Mouse (Mus musculus): ENCODE data around the gene Cit. TPM values are rescaled to one million over a fixed set of nuclear protein-coding genes. Genes with fewer than 3 reads are reported as not detected.
A peak's percentile ranks its signal among the peaks of the same experiment; 100 is the strongest.

The Cit gene
- total RNA-seq, 2 experiments from 2014 or later = 7.8 to 11.4 TPM

DNA sequence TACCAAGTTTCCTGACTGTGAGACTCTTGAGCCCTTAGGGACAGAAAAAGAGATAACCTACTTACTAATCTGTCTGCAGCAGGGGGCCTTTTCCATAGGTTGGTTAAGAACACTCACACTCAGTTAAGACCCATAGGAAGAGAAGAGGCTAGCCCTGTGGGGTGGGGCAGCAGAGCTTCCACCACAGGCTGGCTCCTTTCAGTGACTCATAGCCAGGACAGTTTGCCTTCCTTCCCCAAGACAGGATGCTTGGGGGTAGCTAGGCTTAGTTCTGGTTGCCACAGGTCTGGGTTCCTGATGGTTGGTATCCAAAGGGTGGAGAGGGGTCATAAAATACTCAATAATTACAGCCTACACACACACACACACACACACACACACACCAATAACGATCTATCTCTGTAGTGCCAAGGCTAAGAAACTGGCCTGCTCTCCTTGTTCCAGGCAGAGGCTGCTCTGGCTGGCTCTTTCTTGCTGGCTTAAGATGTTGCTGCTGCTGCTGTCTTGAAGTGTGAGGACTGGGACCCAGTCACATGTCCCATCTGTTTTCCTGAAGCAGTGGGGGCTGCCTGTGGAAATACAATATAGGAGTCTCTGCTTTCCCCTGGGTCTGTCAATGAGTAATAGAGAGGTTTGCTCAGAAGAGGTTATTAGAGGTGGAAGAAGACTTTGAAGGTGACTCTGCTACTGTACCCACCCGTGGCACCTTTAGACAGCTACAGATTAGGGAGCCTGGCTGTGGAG, 165.0 kb downstream of the Cit start:
- no peak for DNase-seq

DNA sequence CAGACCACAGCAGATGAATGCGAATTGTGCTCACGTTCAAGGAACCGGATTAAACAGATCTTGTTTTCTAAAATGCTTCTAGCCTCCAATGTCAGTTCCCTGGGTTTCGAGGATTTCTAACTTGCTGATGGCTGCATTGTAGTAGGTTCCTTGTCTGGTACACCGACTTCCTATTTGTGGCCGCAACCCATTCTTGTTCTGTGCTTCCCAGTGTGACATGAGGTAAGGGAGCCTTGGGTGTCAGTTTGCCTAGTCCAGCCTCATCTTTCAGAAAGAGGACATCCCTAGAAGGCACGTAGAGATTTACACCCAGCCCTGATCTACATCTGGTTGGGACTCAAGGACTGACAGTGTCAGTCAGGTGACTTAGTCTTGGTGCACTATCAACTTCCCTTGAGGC, 166.6 kb downstream of the Cit start:
- no peak for DNase-seq

DNA sequence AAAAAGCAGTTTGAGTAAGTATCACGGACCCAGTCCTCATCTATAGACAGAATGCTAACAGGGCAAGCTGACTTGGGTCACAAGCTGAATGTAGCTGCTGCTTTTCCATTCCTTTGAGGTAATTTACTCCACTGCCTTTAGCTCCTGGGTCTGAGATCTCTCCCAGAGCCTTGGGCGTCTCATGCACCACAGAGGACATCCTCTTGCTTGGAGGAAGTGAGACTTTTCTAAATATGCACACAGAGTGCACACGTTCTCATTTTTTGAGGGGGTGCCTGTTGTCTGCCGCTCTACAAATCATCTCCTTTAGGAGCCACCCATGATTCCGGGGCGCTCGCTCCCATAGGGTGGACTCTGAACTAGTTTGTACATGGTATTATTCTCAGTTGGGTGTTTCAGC, 167.4 kb downstream of the Cit start:
- DNase-seq = no peak

DNA sequence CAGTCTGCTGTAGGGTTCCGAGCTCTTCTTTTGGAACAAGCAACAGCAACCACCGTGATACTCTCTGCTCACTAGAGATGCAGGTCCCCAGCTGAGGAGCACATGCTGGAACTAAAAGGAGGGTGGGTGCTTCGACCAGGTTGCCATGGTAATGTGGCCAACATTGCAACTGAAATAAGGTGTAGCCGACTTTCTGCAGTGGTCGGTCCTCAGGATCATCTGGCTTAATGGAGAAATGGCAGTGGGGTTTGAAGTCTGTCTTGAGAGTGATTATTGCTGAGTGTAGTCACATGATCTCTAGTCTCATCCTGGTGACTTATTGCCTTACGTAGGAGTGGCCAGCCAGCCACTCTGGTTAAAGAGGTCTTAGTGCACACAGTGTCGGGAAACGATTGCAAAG, 168.7 kb downstream of the Cit start:
- no peak for DNase-seq

DNA sequence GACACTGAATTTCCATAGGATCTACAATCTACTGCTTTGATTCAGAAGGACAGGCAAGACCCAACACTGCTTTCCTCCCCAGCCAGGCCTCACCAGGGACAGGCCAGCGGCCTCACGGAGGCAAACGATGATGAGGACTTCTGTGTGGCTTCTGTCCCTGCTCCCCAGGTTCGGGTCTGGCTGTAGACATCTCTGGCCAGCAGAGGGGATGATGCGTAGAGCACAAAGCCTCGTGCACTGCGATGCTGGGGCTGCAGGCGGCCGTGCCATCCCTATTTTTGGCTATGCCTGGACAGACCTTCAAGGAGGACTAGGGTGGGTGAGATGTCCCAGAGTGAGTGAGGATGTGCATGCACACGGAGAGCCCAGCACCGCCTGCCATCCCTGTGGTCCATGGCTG, 169.2 kb downstream of the Cit start:
- no peak for DNase-seq

DNA sequence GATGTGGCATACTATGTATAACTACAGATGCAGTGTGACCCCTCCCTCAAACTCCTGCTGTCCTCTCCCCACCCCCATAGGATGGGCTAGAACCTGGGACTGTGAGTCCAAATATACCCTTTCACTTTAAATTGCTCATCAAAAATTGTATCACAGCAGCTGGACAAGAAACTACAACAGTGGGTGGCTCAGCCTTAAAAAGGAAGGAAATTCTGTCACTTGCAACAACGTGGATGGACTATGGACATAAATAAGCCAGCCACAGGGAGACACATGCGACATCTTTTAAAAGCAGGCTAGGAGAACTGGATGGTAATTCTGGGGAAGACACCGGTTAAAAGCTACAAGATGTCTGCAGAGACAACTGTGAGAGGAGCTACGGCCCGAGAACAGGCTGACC, 171.5 kb downstream of the Cit start:
- no peak for DNase-seq

DNA sequence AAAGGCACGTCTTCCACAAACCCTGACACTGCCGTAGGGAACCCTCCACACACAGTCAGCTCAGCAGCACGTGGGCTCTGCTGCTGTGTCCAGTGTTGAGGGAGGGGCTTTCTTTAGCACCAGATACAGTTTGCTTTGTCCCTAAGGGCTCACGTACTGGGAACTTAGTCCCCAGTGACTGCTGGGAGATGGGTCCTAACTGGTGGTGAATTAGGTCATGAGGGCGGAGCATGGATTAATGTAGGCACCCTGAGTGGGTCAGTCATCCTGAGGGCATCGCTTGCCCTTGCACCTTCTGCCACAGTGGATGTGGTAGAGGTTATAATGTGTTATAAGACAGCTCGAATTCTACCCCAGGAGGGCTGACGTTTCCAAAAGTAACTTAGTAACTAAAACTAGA, 172.3 kb downstream of the Cit start:
- no peak for DNase-seq

DNA sequence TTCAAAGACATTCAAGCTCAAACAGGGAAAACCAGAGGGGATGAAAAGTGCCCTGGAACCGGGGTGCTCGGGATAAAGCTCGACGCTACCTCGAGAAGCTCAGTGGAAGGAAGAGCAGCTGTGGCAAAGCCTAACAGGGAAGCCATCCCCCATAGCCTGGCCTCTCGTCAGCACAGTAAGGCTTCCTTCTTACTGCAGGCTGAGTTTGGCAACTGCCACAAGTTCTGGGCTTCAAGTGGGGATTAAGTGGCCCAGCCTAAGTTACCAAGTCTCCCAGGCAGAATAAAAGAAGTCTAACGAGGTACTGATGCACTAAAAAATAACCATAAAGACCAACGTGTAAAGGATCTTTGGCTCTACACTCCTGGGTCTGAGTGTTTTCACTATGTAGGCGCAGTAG, 173.1 kb downstream of the Cit start:
- DNase-seq = no peak

DNA sequence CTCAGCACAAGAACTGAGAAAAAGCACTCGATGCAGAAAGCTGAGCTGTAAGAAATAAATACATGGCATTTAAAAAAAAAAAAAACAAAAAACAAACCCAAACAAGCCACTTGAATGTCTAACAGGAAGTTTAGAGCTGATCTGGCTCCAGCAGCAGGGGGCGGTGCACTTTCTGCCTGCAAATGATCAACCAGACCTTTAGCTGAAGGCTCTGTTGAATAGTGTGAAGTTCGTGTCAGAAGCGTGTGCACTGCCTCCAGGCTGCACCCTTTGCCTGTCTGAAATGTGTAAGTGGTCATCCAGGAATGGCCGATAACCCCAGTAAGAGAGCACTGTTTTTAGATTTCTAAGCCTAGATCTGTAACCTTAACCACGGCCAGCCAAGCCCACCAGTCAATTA, 173.7 kb downstream of the Cit start:
- DNase-seq = no peak

DNA sequence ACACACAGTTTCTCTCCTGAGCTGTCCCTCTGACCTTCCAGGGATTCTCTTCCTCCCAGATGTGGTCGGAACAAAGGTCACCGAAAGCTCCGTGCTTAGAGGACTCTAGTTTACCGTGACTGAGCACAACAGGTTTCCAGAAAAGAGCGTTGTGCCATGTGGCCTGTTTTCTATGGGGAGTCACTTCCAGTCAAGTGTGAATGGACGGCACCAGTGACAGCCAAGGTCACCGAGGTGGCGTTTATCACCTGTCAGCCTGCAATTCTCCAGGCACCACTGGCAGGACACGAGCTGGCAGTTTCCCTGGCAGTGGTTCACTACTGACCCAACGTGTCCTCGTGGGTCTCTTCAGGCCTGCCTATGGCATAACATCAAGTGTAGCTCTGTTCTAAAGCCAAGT, 174.3 kb downstream of the Cit start:
- no peak for DNase-seq

DNA sequence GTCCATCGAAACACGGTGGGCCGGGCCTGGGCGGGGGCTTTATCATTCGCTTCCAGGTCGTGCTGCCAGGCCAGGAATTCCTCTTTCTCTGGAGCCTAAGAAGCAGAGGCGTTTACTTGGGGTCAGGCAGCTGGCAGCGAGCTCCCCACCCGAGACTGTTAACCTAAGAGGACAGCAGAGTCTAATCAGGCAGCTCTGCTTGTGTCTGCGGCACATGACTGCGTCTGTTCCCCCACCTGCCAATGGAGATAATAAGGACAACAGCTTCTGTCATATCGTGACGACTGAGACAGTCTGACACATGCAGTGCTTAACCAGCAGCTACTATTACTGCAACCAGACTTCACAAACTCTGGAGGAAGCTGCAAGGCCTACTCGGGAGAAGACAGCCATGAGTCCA, 176.5 kb downstream of the Cit start:
- DNase-seq = no peak

DNA sequence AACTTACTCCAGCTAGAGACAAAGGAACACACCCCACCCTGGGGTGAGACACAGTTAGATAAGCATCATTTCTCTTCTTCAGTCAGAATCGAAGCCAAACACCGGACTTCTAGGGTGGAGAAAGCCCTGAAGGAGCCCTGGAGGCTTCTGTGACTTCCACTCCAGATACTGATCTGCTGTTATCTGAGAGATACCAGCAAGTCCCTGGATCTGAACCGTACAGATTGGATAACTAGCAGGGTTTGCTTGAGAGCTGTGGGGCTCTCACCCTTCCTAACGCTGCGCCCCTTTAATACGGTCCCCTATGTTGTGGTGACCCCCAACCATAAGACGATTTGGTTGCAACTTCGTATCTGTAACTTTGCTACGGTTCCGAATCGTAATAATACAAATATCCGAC, 177.1 kb downstream of the Cit start:
- no peak for DNase-seq

DNA sequence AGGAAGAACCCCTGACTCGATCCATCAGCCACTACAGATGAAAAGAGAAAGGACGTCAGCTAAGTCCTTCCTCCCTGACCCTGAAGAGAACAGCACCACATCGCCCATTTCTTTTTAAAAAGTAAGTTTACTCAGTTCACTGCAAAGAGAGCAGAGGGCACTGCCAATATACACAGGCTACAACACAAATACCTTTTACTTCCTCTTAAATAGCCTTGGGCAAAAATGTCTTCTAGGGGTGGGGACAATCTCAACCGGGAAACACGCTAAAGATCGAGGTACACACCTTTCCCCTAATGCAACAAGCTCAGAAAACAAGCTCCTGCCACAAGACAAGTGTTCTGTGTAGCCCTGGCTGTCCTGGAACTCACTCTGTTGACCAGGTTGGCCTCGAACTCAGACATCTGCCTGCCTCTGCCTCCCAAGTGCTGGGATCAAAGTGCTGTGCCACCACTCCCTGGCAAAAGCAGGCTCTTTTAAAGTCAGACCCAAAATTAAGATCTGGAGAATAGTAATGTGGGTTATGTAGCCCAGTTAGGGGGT, 177.7 kb downstream of the Cit start:
- DNase-seq = no peak

DNA sequence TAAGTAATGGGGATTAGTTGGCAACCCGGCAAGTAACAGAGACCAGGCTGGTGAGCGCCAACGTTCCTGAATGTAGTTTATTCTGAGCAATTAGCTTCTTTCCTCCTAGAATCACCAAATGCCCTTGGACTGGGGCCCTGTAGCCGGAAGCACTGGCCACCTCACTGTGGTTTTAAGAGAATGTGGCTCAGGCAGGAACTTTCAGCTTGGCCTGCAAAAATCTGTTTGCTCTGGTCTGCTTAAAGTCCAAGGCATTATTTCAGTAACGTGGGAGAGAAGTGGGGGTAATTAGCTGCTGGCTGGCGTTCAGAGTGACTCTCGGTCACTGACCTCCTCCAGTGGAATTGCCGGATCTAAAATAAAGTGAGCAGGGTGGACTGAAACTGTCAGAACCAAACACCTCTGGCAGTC, 178.2 kb downstream of the Cit start:
- no peak for DNase-seq

DNA sequence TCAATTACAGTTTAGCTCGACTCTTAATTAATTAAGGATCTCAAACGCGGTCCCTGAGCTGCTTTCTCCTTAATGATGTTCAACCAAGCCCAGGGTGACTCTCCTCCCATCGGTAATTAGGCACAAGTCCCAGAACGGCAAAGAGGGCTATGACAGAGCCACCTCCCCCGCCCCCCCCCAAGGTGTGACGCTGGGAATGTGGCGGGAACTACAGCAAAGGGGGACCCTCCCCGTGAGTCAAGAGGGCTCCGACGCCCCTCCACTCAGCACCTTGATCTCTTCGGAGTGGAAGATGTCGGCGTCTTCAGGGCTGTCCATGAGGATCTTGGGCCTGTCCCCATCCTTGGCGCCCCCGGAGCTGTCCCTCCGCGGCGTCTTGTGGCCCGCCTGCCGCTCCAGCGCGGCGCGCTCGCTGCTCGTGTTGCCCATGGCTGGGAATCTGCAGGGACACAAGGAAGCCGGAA, 178.8 kb downstream of the Cit start:
- DNase-seq = no peak

DNA sequence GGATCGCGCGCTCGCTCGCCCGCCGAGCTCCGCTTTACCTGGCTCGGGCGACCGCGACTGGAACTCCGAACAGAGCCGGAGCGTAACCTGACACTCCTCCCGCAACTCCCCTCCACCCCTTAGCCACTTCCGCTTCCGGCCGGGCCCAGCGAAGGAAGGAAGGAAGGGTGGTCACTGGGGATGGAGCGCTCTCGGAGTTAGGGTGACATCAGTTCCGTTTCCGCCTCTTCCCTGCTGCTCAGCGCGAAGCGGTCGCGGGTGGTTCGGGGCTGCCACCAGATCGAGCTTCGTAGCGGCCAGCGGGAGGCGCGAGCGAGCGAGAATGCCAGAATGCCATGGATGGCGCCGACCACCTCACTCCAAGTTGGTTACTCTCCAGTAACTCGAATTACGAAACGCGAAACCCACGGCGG, 179.3 kb downstream of the Cit start, which contains the start of gene Prkab1:
TSS of gene Prkab1 (minus strand) at position 182 of the 413 bp plus-strand sequence.
- DNase-seq = peak; percentile 87

DNA sequence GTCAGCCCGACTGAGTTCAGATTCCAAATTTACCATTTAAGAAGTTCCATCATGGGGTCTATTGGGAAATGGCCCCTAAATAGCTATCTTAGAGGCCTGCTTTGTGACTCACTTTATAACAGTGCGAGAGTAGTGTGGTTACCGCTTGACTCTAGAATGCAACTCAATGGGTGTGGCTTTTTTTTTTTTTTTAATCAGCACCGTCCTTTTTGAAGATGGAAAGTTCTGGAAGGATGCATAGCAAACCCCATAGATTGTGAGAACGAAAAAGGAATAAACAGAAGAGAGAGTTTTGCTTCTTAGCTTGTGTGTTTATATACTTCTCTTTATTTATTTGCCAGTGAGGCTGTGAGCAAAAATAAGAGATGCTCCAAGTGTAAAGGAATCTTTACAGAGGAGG, 181.0 kb downstream of the Cit start:
- DNase-seq = no peak

DNA sequence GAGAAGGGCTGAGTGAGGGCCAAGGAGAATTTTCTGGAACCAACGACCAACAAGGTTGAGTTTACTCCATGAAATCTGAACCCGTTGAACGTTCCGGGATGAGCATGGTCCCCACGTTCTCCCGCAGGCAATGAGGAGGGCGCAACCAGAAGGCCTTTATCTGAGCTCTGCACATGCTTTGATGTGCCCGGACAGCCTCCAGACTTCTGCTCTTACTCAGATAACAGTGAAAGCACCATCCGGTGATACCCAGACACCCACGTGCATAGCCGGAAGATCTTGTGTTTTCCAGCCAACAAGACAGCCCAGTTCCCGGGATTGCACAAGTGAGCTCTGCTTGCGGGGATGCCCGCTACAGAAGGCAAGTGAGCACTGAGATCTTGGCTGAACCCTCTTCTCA, 181.5 kb downstream of the Cit start:
- no peak for DNase-seq

DNA sequence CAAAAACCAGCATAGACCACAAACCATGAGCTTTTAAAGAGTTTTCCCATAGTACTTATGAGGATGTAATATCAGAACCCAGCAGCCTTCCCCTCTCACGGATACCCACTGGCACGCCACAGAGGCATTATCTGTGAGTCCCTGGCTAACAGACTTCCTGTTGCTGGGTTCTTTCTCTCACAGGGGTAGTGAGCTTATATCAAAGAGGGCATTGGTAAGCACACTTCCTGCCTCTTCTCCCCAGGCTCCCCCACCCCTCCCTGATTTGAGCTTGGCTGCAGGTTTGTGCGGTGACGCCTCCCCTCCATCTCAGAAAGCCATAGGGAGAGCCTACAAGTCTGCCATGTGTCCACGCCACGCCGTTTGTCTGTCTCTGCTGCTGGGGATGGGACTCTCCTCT, 184.0 kb downstream of the Cit start:
- no peak for DNase-seq

DNA sequence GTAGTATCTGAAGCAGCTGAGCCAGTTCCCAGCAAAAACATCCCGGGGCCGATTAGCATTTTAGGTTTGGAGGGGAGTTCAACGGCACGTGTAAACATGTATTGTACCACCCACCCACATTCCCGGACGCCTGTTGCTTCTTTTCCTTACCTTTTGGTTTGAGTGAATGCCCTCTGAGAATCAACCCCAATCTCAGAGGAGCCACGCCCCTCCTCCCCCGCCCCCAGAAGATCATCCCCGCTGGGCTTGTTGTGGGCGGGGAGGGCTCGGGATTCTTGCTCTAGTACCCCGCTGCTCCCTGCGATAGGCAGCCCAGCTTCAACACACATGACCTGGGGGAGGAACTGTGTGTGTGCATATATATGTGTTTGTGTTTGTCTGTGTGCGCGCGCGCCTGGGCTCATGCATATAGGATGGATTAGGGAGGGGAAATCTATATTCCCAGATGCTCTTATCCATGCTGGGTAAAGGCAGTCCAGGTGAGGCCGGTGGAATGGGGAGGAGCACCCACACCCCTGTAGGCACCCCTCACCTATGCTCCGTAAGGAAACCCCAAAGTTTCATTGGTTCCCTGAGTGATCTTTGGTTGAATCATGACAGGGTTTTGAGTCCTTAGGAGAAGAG, 185.6 kb downstream of the Cit start:
- no peak for DNase-seq

DNA sequence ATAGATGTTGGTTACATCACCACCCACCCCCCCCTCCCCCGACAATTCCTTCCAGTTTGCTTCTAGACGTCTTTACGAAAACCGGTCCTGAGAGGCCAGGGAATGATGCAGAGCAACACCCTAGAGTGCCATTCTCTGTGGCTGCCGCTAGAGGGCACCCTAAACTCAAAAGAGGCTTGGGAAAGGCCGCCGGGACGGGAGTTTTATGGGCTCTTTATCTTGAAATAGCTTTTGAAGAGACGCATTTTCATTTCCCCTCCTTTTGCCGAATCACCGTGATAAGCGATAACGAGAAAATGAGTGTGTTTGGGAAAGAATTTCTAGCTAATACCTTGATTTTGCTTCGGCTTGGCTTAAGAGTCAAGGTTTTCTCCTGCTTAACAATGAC, 186.1 kb downstream of the Cit start:
- peak; percentile 83 for DNase-seq

DNA sequence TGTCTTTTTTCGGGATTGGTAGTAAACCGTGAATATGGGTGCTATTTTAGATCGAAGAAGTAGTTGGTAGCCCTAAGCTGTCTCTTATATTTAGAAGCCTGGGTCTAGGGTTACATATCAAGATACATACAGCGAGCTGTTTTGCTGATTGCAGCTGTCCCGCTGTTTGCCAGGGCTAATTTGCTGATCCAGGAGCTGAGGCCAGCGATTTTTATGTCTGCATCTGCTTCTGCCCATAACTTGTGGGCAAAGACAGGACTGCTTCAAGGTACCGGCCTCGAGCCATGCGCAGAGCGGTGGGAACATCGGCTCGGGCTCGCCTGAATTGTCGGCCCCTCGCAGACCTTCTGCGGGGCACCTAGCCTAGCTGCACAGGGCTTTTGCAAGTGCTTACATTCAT, 191.4 kb downstream of the Cit start:
- peak; percentile 50 for DNase-seq

DNA sequence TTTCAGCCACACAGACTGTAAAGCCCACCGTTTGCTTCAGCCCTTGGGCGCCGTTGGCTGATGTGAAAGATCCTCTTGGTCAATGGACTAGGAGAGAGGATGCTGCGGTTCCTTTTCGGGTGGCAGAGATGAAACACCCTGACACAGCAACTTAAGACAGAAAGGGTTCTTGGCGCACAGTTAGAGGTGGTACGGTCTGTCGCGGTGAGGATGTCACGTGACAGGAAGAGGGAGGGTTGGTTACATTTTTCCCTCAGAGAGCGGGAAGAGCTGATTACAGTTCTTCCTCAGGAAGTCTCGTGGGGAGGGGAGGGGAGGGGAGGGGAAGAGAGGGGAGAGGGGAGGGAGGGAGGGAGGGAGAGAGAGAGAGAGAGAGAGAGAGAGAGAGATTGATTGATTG, 192.7 kb downstream of the Cit start:
- DNase-seq = no peak

DNA sequence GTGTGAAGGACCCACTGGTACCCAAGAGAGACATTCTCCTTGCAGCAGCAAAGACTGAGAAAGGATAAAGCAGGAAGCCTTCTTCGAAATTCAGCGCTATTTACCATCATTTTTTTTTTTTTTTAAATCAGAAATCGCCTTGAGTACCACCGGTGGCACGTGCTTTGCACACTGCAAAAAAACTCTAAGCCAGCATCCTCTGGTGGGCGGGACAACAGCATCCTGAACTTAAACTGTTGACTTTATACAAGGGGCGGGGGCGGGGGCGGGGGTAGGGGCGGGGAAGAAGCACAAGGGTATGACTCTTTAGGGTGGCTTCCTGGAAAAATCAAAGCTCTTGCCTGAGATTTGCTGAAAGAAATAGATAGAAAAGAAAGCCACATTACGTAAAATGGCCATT, 194.6 kb downstream of the Cit start:
- no peak for DNase-seq

All from gastrocnemius, postnatal 10 days (tissue).